Mouse (Mus musculus): ENCODE data around the gene Hsf5. TPM values are rescaled to one million over a fixed set of nuclear protein-coding genes. Genes with fewer than 3 reads are reported as not detected.
A peak's percentile ranks its signal among the peaks of the same experiment; 100 is the strongest.

Hsf5 gene
- not detected in 2 replicates for total RNA-seq (2015; ENCODE audit: low replicate concordance)
- total RNA-seq (2017; ENCODE audit: low replicate concordance), result not detected in 2 replicates

- ATAC-seq (replicated peaks; ENCODE audit: low FRiP score, poor library complexity, severe bottlenecking), result no peak
Measured at GRCm38 (mm10) chr11:87616790-87617474, at the start of gene Hsf5. Gene Hsf5, plus strand, starts transcription at chr11:87617164.

GRCm38 (mm10) chr11:87568255-87568953 lies 48.6 kb upstream of the Hsf5 start, which contains the start of gene Sept4:
Gene Sept4, plus strand, starts transcription at chr11:87568903.
- ATAC-seq (replicated peaks; ENCODE audit: low FRiP score, poor library complexity, severe bottlenecking), result no peak

- no peak for ATAC-seq (replicated peaks; ENCODE audit: low FRiP score, poor library complexity, severe bottlenecking)
Measured at GRCm38 (mm10) chr11:87570743-87571142, 46.2 kb upstream of the Hsf5 start.

- ATAC-seq (replicated peaks; ENCODE audit: low FRiP score, poor library complexity, severe bottlenecking), result no peak
Measured at GRCm38 (mm10) chr11:87571361-87571950, 45.5 kb upstream of the Hsf5 start.

- no peak for ATAC-seq (replicated peaks; ENCODE audit: low FRiP score, poor library complexity, severe bottlenecking)
Measured at GRCm38 (mm10) chr11:87573751-87574150, 43.2 kb upstream of the Hsf5 start.

- no peak for ATAC-seq (replicated peaks; ENCODE audit: low FRiP score, poor library complexity, severe bottlenecking)
Measured at GRCm38 (mm10) chr11:87574520-87575180, 42.3 kb upstream of the Hsf5 start.

GRCm38 (mm10) chr11:87577601-87578248 lies 39.2 kb upstream of the Hsf5 start:
- ATAC-seq (replicated peaks; ENCODE audit: low FRiP score, poor library complexity, severe bottlenecking), result 0 out of 2 replicates have a peak, but pooled peaks have one; percentile 5

- ATAC-seq (replicated peaks; ENCODE audit: low FRiP score, poor library complexity, severe bottlenecking), result peak; percentile 88
Measured at GRCm38 (mm10) chr11:87578249-87578962, 38.6 kb upstream of the Hsf5 start.

- ATAC-seq (replicated peaks; ENCODE audit: low FRiP score, poor library complexity, severe bottlenecking), result no peak
Measured at GRCm38 (mm10) chr11:87578963-87579601, 37.9 kb upstream of the Hsf5 start.

GRCm38 (mm10) chr11:87579713-87580112 lies 37.3 kb upstream of the Hsf5 start:
- no peak for ATAC-seq (replicated peaks; ENCODE audit: low FRiP score, poor library complexity, severe bottlenecking)

GRCm38 (mm10) chr11:87580543-87581085 lies 36.4 kb upstream of the Hsf5 start:
- ATAC-seq (replicated peaks; ENCODE audit: low FRiP score, poor library complexity, severe bottlenecking), result no peak

GRCm38 (mm10) chr11:87581161-87581865 lies 35.7 kb upstream of the Hsf5 start:
- no peak for ATAC-seq (replicated peaks; ENCODE audit: low FRiP score, poor library complexity, severe bottlenecking)

GRCm38 (mm10) chr11:87581933-87582710 lies 34.8 kb upstream of the Hsf5 start:
- ATAC-seq (replicated peaks; ENCODE audit: low FRiP score, poor library complexity, severe bottlenecking), result no peak

GRCm38 (mm10) chr11:87583291-87584034 lies 33.5 kb upstream of the Hsf5 start:
- 0 out of 2 replicates have a peak, but pooled peaks have one; percentile 11 for ATAC-seq (replicated peaks; ENCODE audit: low FRiP score, poor library complexity, severe bottlenecking)

GRCm38 (mm10) chr11:87584711-87585505 lies 32.1 kb upstream of the Hsf5 start:
- no peak for ATAC-seq (replicated peaks; ENCODE audit: low FRiP score, poor library complexity, severe bottlenecking)

Data from erythroid progenitor cell, adult 5-6 weeks (primary cell).